Mouse (Mus musculus) CD4-positive helper T cell, adult 2 months (primary cell): Measurements from ENCODE around the gene Dcun1d4.
"Not testable (repeated sequence)": the region's sequence is repeated elsewhere in the genome, so short reads cannot be mapped to it uniquely, and the experiment has no call there.

ENCODE experiments used
- DNase-seq: peaks from one replicate; pipeline ENCODE4 v3.0.0-alpha.2; 2012; ENCODE audit warnings: low read depth, missing footprints, low spot score

The Dcun1d4 gene

GRCm38 (mm10) chr5:73545641-73546040 is 64.8 kb downstream of the Dcun1d4 start:
- no peak for DNase-seq

GRCm38 (mm10) chr5:73547252-73547651 is 66.5 kb downstream of the Dcun1d4 start:
- no peak for DNase-seq

DNA sequence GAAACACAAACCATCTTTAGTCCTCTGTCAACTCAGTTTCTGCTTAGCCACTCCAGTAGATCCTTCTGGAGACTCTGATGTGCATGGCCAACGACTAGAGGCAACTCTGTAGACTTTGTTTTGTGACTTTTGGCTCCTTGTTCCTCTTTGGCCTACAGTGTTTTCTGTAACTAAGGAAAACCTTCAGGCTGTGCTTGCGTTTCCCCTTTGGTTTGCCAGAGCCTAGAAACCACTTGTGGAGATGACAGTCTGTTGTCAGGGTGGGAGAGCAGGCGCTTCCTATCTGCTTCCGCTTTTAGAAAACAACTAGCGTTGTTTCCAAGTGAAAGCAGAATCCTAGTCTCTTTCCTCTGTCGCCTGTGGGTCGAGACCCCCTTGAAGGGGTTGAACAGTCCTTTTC is 67.4 kb downstream of the Dcun1d4 start:
- no peak for DNase-seq

- no peak for DNase-seq
Measured at GRCm38 (mm10) chr5:73548838-73549237, 68.0 kb downstream of the Dcun1d4 start.

- no peak for DNase-seq
Measured at GRCm38 (mm10) chr5:73551836-73552235, 71.0 kb downstream of the Dcun1d4 start.

GRCm38 (mm10) chr5:73553903-73554302 is 73.1 kb downstream of the Dcun1d4 start:
- no peak for DNase-seq

DNA sequence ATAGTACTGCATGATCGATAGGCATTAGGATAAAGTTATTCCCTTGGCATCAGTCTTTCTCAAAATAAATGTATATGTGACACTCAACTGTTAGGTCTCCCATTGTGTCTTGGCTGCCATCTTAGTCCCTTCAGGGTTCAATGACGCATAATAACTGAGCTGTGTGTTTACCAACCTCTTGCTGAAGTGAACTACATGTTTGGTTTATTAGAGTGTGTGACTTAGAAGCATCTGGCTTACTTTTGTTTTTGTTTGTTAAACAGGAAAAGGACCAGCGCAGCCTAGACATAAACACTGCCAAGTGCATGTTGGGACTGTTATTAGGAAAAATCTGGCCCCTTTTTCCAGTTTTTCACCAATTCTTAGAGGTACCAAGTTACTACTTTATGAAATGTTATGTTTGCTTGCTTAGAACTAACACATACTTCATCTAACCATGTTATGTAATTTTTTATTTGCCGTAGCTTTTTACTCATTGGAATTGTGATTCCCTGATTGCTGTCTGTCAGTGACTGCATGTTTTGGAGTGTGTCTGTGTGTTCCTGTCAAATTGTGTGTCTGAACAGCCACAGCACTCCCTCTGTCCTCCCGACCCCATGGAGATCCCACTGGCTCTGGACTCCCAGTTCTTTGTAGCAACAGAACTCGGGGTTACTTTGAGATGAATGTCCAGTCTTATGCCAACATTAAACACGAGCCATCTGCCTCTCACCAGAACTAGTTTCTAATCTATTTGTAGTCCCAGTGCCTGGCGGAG is 74.5 kb downstream of the Dcun1d4 start:
- DNase-seq: no peak

DNA sequence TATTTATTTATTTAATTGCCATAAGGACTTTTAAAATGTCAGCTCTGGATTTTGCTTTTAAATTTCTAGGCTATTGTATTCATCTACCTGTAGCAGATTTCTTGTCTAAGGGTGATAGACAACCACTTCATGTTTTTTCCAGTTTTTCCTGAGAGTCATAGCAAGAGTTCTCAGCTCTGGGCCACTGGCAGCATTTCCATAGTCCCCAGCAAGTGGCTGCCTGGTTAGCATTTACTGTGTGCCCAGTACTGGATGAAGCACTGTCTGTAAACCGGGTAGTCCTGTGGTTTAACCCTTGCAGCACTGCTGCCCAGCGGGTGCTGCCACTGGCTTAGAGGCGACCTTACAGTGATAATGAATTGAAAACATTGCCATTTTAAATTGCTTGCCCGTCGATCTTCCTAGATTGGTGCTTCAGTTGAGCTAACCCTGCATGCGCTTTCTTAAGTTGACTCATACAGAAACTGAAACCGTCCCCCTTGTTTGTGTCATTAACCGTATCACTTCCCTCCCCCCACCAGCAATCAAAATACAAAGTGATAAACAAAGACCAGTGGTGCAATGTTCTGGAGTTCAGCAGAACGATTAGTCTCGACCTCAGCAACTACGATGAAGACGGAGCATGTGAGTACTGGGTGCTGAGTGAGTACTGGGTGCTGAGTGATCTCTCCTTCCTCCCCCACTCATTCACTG is 76.1 kb downstream of the Dcun1d4 start:
- DNase-seq: peak; percentile 80

- DNase-seq: no peak
Measured at GRCm38 (mm10) chr5:73558756-73559155, 78.0 kb downstream of the Dcun1d4 start.

DNA sequence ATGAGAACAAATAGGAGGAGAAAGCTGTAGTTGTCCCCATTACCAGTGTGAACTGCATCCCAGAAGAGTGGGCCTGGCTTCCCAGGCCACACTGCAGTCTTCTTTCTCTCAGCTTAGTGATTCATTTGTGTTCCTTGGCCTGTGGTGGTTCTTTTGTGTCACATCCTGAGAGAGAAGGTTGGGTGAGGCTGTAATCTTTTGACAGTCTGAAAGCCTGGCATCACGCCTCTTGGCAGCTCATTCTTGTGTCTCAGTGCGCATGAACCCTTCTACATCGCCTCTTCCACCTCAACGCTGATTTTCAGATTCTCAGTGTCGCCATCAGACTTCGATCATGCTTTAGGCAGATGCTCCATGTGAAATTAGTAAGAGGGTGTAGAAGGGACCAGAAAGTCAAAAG is 83.2 kb downstream of the Dcun1d4 start:
- no peak for DNase-seq

DNA sequence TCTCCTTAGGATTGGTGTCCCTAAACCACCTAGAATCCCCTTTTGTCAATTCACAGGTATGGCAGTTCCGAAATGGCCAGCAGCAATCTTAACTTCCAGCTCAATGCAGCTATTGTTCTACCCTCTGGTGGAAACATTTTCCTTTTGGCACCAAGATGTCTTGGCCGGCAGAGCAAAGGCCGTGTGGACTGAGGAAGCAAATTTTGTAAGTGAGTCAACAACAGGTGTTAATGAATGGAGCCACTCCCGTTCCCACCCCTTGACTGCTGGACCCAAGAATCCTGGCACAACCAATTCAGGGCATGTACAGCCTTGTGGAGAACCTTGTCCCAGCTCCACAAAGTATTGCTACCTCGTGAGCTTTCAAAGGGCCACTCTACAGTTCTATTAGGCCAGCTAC is 85.3 kb downstream of the Dcun1d4 start:
- DNase-seq: no peak

DNA sequence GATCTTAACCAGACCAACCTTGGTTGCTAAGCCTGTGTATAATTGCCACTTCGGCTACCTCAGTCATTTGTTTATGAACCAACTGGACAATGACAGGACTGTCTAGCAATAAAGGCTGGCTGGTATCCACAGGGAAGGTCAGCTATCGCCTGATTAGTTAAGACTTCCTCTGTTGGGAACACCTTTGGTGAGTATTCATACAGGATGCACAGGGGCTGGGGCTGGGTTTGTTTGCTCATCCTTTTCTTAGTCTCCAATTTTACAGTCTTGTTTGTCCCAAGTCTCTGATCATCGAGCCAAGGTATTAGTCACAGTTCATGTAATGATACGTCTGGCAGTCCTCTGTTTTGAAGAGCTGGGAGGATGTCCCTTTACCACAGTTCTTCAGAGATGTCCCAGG is 86.1 kb downstream of the Dcun1d4 start:
- no peak for DNase-seq

GRCm38 (mm10) chr5:73569181-73569580 is 88.4 kb downstream of the Dcun1d4 start:
- no peak for DNase-seq

DNA sequence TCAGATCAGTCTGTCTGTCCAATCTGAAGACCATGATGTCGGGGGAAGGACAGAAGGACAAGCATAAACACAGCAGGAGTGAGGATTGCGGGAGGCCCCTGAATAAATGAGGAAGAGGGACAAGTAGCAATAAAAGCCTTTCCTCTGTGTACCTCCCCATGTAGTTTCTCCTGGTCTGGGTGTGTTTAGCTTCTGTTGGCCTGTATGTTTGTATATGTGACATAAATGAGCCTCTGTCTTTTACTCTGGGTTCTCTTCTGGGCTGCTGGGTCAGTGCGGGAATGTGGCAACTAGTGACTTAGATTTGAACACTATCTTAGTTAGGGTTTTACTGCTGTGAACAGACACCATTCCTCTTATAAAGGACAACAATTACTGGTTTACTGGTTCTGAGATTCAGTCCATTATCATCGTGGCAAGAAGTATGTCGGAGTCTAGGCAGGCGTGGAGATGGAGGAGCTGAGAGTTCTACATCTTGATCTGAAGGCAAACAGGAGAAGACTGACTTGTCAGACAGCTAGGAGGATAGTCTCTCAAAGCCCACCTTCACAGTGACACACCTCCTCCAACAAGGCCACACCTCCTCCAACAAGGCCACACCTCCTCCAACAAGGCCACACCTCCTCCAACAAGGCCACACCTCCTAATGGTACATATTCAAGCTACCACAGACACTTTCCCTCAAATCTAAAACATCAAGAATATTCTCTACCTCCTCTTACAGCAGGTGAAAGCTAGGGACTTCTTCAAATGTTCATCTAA is 90.8 kb downstream of the Dcun1d4 start:
- DNase-seq: no peak

DNA sequence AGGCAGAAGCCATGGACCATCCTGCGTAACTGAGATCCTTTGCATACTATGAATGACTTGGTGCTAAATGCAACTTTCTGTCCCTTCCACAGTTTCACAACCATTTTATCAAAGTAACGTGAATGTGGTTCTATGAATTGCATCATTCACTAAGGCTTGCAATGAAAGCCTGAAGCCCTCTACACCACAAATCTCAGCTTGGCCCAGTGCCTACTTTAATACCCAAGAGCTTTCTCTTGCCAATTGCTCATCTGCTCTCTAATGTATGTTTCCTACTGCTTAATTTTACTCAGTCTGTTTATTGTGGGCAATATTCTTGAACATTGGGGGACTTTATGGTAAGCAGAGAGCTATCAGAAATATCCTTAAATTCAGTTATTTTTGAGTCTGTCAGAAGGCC is 92.0 kb downstream of the Dcun1d4 start:
- no peak for DNase-seq

DNA sequence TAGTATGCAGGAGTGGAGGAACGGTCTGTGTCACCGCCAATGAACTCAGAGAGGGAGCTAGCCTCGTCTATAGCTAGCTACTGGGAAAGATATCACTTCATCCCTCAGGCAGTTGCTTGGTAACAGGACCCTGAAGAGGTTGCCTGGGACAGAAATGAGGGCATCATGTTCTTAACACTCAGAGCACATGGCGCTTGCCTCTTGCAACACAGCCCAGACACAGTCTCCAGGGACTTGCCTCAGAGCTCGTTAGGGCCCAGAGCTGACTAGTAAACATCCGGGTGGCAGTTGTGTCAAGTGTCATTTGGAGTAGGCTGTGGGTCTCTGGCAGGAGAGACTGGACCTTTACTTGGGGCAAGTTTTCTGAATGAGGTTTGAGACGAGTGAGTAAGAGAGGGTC is 93.0 kb downstream of the Dcun1d4 start:
- DNase-seq: no peak

DNA sequence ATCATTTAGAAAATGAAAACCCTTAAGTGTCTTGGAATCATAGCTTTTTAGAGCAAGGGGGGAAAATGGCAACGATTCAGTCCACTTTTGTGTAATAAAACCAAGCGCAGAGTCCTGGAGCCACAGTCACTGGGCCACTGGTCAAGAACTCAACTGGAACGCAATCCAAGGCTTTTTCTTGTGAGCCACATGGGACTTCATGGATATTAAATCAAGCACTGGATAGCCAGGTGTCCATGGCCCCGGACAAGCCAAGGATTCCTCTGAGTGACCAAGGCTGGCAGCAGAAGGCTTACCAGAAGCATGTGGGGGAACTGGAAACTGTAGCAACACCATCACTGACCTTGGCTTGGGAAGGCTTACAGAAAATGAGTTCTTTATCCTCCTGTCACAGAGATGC is 93.8 kb downstream of the Dcun1d4 start:
- DNase-seq: no peak

DNA sequence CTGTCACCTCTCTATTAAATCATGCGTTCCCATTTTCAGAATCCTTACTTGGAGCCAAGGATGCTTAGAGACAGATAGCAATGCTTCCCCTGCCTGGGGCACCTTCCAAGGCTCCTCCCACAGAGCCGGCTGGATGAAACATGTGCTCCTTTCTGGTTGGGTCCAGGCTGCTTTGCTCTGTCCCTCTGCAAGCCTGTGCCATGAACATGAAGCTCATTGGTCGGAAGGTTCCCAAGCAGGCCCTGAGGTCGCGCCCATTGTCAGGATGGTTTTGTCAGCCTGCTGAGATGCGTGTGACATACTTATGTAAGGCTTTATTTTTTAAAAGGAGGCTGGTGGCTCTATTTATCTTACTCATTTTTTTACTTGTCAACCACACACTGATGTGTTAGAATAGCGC is 95.9 kb downstream of the Dcun1d4 start:
- no peak for DNase-seq

GRCm38 (mm10) chr5:73578131-73578530 is 97.3 kb downstream of the Dcun1d4 start:
- DNase-seq: no peak

- DNase-seq: not testable (repeated sequence)
Measured at GRCm38 (mm10) chr5:73584011-73584410, 103.2 kb downstream of the Dcun1d4 start.

DNA sequence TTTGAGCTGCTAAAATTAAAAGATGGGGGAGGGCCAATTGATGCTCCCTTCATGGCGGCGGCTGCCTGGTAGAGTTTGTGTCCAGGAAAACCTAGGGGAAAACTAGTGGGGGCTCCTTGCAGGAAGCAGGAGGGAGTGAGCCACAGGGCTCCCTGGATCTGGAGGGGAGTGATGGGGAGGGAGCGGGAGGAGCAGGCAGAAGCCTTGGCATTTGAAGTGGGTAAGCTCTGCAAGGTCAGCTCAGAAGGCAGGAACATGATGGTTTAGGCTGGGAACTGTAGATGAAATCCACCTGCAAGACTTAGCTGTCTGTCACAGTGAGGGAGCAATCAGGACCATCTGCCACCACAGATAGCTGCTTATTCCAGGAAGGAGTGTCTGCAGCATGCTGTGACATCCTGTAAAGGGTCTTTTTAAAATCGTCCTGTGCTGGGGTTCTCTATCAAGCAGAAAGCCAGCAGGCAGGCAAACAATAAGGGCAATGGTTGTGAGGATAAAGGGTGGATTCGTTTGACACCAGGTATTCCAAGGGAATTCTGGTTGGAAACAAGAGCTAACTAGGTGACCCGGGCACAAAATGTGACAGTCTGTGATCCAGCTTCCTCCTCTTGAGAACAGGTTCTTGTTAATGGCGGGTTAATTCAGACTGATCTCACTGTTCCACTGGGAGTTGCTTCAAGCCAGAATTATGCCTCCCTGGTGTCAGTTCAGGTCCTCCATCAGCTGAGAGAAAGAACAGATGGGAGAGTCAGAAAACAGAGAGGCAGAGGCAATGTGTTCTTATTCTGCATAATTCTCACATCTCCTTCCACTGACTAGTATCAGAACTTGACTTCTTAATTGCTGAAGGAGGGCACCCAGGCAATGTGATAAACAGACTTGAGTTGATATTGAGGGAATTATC is 104.7 kb downstream of the Dcun1d4 start:
- DNase-seq: no peak

GRCm38 (mm10) chr5:73586597-73586996 is 105.8 kb downstream of the Dcun1d4 start:
- DNase-seq: no peak
